Mouse (Mus musculus) lung, adult 2 months (tissue): ENCODE results near the gene Trp53.

ENCODE experiments used
- CTCF ChIP-seq: fragments of 200-500 bp; IDR thresholded peaks from 2 replicates; pipeline ENCODE4 v1.5.1; 2011; ENCODE audit warnings: mild to moderate bottlenecking, low read length, control low read depth; ENCODE audit not compliant: insufficient read depth
- POLR2A ChIP-seq: fragments of 200-500 bp; IDR thresholded peaks from 2 replicates; pipeline ENCODE4 v1.6.1; 2011; ENCODE audit warnings: low read depth, mild to moderate bottlenecking, control low read depth, low read length, borderline replicate concordance; ENCODE audit errors: extremely low read depth

- TF ChIP-seq CTCF, result no peak
- no peak for TF ChIP-seq POLR2A
Measured at GRCm38 (mm10) chr11:69582230-69582805, 2.2 kb downstream of the Trp53 start.
